Mouse (Mus musculus): ENCODE measurements around the gene Klf8. TPM values are rescaled to one million over a fixed set of nuclear protein-coding genes. Genes with fewer than 3 reads are reported as not detected.

Gene Klf8
- polyA plus RNA-seq, 1 experiment from 2014 or later: 3.1 TPM

Other genes with a start within 250 kb of the Klf8 start
- 2.3 and 2.7 TPM in 2 replicates for gene Usp51, start 231.0 kb upstream of the Klf8 start, polyA plus RNA-seq (2016; fragmentation: Nextera tagmentation; extraction: Ambion mirVana)
- 58.7 and 62.9 TPM in 2 replicates for gene Mageh1, start 199.9 kb upstream of the Klf8 start, polyA plus RNA-seq (2016; fragmentation: Nextera tagmentation; extraction: Ambion mirVana)
- gene Foxr2, start 118.7 kb upstream of the Klf8 start, polyA plus RNA-seq (2016; fragmentation: Nextera tagmentation; extraction: Ambion mirVana): 0.19 TPM in 1 of 2 replicates, not detected in the other
- 4.9 and 6.0 TPM in 2 replicates for gene Rragb, start 97.5 kb upstream of the Klf8 start, polyA plus RNA-seq (2016; fragmentation: Nextera tagmentation; extraction: Ambion mirVana)